Mouse (Mus musculus): Measurements from ENCODE around the gene Myt1l.
A peak's percentile ranks its signal among the peaks of the same experiment; 100 is the strongest.

Myt1l gene

DNA sequence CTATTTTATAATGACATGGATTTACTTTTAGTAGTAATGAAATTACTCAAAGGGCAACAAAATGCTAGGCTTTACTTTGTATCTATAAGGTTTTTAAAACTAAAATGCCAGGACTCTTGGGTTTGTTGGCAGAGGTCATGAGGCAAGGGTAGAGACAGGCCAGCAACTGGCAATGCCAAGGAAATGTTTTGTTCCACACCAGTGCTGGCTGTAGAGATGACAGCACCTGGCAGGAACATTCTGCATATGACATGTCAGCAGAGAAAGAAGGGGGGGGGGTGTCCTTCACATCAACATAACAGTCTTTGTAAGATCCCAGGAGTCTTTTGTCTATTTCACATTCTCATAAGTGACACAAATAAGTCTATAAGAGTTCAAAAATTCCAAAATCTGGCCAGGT lies 302.4 kb downstream of the Myt1l start:
- DNase-seq, result no peak

DNA sequence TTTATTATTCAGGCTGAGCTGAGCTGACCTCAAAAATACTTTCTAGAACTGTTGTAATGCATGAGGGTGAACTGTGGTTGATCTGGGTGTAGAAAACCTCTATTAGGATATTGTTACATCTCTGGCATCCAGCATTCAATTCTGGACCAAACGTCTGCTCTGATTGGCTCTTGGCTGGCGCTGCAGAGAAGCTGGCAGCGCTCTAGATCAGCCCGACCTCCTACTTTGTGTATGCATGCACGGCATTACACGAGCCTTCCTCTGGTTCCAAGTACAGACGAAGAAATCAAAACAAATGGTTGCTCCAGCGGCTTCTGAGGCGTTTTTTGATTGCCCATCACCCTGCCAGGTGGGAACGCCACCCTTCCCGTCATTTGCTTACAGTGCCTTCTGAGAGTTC lies 303.2 kb downstream of the Myt1l start:
- DNase-seq, result no peak

DNA sequence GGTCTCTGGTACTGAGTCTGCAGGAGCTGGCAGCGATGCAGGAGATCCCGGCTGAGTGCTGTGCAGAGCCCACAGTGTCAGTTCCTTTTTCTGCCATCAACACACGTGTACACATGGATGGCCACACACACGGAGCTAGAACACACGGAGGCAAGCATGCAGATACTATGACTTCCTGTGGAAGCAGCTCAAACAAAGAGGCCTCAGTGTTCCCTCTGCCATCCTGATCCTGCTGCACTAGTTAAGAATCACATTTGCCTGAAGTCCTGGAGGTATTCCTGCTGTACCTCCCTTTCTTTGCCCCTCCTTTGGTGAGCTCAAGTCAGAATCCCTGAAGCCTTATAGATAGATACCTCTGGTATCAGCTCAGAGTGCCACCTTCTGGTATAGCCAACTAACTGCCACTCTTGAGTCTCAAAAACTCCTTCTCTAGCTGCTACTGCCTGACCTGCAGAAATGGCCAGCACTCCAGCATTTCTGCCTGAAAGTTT lies 309.2 kb downstream of the Myt1l start:
- DNase-seq, result no peak

DNA sequence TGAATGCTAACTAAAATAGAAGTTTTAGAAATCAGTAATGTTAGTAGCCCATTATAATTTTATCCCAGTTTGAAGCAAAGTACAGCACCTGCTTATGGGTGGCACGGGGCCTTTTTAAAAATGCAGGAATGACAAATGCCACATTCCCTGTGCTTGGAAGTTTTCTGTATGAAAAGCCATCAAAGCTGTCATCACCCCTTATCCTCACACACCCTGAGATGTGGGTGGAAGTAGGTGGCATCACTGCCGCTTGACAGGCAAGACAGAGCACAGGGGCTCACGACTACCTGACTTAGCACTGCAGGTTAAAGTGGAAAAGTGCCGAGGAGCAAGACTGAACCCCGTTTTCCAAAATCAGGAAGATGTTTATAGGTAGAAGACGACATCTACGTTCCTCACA lies 310.2 kb downstream of the Myt1l start:
- DNase-seq, result no peak

DNA sequence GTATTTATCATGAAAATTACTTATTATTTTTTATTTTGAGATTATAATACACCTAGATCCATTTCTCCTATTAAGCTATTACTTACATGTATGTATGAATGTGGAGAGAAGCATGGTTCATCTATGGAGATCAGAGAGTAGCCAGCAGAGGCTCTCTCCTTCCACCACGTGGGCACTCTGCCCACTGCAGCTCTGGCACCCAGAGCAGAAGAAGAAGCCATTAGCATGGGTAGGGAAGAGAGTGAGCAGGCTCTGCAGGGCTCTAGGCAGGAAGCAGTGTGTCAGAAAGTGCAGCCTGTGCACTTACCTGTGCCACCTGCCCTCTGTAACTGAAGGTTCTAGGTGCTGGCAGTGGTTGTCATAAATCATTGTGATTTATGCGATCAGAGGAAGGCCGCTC lies 321.8 kb downstream of the Myt1l start:
- no peak for DNase-seq

DNA sequence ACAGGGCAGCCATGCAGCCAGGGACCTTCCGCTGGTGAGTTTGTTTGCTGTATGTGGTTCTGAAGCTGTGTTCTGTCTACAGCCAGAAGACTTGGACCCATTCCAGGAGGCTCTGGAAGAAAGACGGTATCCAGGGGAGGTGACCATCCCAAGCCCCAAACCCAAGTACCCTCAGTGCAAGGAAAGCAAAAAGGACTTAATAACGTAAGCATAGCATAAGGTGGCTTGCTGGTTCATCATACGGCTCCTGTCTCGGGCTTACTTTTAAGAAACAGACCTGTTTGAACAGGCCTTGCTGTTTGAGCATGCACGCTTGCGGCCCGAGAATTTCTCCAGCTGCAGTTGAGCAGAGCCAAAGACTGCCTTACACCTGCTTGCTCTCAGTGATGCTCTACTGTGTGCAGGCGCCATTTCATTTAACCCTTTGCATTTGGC lies 326.0 kb downstream of the Myt1l start:
- no peak for DNase-seq

DNA sequence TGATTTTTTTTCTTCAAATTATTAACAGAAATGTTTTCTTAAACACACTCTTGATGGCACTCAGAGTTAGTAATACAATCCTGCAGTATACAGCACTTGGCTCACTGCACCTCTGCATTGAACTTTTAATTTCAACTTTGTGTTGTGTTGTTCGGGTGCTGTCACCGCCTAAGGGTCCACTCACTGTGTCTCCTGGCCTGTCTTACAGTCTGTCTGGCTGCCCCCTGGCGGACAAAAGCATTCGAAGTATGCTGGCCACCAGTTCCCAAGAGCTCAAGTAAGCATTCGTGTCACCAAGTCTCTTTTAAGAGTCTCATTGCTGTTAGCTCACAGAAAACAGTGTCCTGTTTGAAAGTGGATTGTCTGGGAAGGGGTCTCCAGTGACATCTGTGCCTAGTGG lies 326.8 kb downstream of the Myt1l start:
- DNase-seq, result no peak

DNA sequence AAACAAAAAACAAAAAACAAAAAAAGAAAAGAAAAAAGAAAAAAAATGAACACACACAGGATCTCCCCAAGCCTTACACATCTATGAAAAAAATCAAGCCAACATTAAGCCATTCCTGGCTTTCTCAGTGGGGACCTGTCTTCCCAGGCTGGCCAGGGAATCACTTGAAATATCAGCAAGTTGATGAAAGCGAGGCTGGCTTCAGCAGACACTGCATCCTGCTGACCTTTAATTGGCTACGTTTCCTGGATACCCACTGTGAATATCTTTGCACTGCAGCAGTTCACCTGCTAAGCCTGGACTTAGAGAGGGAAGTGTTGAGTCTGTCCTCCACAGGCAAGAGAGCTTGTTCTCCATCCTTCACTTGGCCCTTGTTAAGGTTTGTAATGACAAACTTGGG lies 332.8 kb downstream of the Myt1l start:
- no peak for DNase-seq

DNA sequence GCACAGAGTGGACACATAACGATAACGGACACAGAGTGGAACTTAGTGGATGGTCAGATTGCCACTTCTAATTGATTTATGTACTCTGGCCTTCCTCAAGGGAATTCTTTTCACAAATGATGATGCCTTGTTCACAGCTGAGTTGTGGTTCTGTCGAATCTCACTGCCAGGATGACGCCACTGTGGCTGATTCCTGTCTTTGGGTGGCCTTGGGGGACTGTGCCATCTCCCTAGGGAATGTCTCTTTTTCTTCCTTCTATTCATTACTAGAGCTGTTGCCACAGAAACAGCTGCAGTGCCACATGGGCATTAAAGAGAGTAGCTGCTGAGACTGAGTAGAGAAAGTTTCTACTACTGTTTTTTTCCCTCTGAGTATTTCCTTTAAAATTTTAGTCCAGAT lies 340.1 kb downstream of the Myt1l start:
- no peak for DNase-seq

DNA sequence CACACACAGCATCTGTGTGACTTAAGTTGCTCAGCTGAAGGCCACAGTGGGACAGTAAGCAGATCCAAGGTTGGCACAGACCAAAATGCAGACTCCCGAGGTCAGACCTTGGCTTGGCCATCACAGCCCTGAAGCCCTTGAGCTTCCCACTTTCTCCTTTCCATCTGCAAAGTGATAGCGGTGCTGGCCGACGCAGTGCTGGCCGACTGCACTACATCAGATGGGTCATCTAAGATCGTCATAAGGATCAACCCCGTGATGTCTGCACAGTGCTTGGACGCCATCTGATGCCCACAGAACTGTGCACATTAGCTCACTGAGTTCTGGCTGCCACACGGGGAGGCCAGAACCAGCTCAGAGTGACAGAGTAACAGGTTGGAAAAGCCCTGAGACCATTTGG lies 340.6 kb downstream of the Myt1l start:
- no peak for DNase-seq

DNA sequence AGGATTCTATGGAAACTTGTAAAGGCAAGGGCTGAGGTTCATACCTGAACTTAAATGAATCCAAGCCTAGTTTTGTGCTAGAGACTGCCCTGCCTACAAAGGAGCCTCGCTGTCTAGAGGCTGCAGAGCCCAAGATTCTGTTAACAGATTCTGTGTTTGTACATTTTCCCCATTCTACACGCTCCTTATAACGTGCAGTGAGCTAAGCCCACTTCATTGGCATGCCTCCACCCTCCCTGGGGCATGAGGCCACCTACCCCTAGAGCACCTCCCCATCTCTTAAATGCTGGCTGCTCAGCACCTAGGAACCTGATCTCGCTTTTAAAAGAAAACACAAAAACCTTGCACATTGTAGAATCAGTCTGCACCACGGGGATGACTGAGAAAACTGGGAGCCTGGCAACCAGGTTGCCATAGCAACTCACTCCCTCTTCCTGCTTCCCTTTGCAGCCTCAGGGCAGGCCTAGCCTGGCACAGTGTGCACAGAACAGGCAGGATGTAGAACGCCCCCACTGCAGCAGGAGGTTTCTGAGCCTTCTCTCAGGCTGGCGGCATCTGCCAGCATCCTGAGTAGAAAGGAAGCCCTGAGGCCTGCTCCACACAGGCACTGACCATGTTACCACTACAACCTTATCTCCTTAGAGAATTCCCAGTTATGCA lies 344.1 kb downstream of the Myt1l start:
- no peak for DNase-seq

DNA sequence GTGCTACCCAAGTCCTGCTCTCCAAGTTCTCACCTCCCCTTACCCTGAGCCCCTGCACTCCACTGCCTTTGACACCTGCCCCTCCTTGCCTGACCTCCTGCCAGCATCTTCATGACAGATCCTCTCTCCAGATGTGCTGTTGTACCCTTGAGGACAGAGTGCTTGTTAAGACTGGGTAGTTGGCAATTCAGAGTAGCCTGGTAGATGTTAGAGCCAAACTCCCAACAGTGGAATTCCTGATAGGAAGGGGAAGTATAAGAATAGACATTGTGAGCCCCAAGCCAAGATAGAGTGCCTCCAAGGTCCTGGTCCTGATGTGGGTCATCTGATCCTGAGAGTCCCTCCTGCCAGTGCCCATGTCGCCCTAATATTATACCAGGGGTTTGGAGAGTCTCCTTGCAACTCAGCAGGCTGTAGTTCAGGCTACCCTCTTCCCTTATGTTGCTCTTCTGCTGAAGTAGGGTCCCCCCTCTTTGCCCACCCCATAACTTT lies 345.1 kb downstream of the Myt1l start:
- DNase-seq, result no peak

DNA sequence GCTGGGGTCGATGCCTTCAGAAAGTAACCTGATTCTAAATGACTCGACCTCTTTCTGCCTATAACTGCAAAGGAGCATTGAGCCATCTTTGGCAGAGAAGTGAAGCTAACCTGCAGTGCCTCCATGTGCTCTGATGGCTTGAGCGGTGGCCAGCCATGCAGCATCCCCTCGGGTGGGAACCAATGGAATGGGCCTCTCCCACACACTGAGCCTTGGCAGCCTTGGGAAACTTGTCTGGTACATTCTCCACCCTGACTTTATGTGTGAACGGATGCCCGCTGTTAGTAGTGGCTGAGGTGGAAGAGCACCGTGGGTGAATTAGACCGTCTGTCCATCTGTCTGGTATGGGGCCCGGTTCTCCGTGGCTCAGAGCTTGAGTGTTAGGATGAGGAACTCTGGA lies 349.8 kb downstream of the Myt1l start:
- DNase-seq, result no peak

DNA sequence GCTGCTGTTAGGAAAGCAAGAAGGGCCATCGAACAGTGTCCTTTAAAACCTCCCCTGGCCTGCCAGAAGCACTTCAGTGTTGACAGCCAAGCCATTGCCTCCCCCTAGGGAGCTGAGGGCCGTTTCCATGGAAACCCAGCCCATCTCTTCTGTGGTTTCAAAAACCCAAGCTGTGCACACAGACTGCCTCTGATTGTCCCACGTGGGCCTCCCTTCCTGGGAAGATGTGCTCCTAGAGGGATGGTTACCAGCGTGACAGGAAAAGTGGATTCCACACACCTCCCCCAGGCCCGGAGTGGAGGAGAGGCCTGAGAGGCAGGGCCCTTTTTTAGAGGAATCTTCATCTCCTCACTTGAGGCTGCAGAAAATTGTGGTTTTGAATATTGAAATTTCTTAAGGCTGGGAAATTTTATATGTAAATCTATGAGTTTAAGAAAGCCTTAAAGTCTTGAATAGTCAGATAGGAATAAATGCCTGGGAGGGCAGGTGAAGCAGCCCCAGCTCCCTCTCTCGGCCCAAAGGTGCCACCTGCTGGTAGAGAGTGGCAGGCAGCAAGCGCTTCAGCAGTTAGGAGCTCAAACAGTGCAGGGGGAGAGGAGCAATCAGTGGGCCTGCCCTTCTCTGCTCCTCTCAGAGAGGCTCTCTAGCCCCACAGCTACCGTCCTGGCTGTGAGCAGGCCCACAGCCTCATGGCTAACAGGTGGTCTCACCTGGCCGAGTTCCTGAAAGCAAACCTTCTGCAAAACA lies 354.9 kb downstream of the Myt1l start:
- DNase-seq, result peak in 1 of 2 experiments; percentile 7

DNA sequence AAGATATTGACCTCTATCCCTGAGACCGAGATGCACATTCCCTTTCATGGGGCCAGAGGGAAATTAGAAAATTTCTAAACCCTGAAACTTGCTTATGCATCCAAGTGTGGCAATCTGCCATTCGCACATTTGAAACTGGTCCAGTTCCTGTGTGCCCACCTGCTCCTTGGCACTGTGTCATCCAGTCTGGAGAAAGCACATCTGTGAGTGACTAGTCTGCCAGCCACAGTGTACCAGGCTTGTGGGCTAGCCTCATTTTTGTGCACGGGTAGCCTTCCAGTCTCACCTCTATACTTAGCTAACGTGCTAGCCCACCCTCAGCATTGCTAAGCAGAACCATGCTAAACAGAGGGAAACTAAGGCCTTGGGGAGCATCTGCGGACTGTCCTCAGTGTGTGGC lies 356.2 kb downstream of the Myt1l start:
- no peak for DNase-seq

DNA sequence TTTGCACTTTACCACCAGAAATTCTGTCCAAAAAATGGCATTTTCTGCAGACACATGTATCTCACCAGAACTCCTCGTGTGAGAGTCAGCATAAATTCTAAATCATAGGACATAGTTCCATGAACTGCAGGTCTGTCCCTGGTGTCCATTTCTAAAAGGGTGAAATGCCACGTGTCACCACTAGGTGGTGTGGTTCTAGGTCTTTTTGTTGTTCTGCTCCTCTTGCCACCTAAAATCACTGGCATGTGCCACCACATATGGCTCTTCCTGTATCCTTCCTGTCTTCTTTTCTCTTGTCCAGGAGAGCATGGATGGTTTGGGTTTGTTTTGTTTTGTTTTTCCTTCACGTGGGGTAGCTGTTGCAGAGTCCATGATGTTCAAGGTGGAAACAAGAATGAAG lies 366.5 kb downstream of the Myt1l start:
- no peak for DNase-seq

DNA sequence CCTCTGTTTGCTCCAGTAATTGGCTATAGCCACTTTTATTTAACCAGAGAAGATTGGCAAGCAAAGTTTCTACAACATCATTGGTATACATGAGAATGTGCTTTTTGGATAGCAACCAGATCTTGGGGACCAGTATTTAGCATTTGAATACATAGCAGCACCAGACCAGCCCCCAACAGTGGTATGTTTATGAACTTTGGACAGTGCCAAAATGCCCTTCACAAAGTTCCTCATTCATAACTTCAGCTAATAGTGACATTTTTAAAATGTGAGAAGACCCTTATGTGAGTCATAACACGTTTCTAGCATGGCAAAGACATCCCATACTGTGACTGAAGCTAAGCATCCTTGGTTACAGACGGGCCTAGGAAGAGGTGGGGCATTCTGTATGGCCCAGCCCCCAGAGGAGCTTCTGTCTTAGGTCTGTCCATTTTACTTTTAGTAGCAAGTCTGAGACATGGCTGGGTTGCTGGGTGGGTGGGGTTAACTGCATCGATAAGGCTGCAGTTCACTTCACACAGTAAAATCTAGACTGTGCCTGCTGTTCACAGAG lies 369.4 kb downstream of the Myt1l start:
- DNase-seq, result no peak

DNA sequence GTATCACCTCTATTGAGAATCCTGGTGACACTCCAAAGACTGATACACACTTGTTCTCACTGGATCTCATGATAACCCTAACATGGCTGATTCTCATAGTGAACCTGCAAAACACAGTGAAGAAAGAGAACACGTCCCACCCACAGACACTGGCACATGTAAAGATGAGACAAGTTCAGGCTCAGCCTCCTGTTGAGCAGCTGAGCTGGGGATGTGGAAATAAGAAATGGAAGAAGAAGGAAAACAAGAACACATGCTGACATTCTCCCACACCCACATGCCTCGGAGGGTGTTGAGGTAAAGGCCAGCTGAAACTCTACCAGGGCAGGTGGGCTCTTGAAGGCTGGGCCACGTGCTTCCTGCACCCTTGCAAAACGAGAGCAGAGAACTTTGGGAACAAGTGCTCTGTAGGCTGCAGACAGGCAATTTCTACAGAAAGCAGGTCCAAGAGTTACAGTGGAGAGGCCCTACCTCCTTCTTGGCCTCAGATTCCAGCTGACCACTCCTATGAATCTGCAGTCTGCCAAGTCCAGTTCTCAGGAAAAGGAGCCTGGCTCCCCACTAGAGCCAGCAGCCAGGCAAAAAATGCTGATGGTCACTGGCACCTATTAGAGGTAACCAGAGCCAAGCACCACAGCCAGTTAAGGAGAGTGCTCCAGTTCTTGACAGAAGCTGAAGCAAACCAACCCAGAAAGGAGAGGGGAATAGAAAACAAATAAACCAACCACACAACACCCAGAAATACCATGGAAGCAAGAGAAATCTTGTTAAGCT lies 376.1 kb downstream of the Myt1l start:
- no peak for DNase-seq

DNA sequence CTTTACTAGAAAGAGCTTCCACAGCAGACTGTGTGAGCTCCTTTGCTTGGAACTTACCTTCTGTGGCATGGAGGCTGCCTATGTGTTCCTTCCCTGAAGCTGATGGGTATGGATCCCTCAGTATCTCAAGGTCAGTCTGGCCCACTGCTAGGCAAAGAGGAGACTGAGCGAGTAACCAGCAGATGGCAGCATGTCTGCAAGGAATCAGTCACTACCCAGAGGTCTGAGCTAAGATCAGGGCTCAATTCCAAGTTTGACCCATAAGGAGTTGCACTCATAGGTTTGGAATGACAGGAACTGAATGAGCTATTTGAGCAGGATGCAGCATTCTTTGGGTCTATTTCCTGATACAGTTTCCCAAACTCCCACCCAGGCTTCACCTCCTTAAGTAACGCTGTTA lies 378.9 kb downstream of the Myt1l start:
- no peak for DNase-seq

DNA sequence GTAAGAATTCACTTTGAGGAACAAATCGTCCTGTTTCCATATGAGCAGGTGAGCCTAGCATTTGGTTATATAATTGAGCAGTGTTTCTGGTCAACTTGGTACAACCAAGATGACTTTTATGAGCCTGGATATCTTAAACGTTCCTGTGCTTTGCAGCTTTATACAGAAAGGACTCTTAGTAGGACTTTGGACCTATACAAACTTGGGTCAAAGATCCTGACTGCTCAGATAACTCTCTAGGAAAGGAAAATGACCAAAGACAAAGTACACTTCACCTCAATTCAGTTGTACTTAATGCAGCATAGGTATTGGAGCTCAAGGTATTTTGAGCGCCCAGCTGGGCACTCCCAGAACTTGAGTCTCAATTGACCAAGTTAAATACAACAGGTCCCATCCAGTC lies 388.0 kb downstream of the Myt1l start:
- no peak for DNase-seq

DNA sequence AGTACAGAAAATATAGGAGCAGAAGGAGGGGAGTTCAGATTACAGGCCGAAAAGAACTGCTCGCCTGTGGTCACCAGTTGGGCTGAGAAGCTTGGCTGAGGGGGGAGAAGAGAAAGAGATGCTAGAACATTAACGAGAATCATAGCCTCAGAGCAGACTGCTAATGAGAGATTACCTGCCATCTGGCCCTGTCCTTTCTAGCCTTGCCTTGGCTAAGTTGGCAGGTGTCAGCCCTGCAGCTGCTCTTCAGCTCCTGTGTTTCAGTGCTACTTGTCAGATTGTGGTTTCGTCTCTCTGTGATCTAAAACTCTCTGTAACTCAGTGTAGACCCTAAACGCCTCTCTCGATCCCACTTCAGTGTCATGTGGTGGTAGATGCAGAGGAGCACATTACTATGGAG lies 388.6 kb downstream of the Myt1l start:
- DNase-seq, result no peak

DNA sequence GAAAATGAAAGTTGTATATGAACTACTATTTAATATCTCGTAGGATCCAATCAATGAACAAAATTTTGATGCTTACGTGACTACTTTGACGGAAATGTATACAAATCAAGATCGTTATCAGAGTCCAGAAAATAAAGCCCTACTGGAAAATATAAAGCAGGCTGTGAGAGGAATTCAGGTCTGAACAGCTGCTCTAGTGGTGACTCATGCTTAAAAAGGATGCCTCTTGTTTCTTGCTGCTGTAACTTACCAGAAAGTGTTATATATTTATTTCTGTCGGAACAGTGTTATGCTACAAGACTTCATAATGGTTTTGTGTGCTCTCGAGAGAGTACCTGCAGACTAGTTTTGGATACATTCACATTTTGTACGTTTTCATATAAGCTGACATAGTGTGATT lies 392.1 kb downstream of the Myt1l start:
- DNase-seq, result no peak

DNA sequence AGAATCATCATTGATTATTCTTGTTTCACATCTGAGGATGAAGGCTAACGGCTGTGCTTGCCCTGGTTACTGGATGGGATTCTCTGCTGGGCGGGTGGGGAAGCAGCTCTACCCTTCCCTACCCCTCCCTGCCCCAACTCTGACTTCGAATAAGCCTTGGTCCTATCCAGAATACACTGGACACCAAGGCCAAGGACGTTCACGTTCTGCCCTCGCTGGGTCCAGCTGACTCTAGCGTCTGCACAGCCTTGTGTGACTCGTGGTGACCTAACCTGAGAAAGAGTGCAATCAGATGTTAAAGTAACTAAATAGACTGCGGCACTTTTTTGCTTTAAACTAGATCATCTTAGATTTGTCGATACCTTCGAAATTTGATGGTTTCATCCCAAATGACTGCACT lies 393.3 kb downstream of the Myt1l start:
- DNase-seq, result no peak
